Mouse (Mus musculus): ENCODE data around the gene Ezr. TPM values are rescaled to one million over a fixed set of nuclear protein-coding genes. Genes with fewer than 3 reads are reported as not detected.

The Ezr gene
- polyA plus RNA-seq, 1 experiment from 2014 or later: 43.3 TPM

- H3K27ac ChIP-seq (ENCODE audit: low read length): peak overlapping the region; percentile 89
- H3K27me3 ChIP-seq (ENCODE audit: control insufficient read depth, insufficient read depth, low read depth, low read length): no peaks in the 10 kb centered on the region
- peak overlapping the region; percentile 99 for H3K4me2 ChIP-seq (ENCODE audit: low read depth, low read length)
- peak; percentile 57 for ATAC-seq (ENCODE audit: low read depth)
- no peaks in the 10 kb centered on the region for H3K36me3 ChIP-seq (ENCODE audit: control insufficient read depth, insufficient read depth)
- H3K9ac ChIP-seq (ENCODE audit: low read depth, low read length): peak overlapping the region; percentile 90
- peak overlapping the region; percentile 89 for H3K4me3 ChIP-seq (ENCODE audit: low read depth, low read length)
- peaks cover 38% of the 10 kb centered on the region for H3K4me1 ChIP-seq (ENCODE audit: control insufficient read depth, low read depth, low read length)
- no peaks in the 10 kb centered on the region for H3K9me3 ChIP-seq (replicated peaks; ENCODE audit: control insufficient read depth, low read length)
- 1% methylated on average over 21 of the region's 21 CpGs for WGBS (ENCODE audit: insufficient replicate concordance)
These were observed 504 bp downstream of the Ezr start for GRCm38 (mm10) chr17:6782033-6782526.

DNA sequence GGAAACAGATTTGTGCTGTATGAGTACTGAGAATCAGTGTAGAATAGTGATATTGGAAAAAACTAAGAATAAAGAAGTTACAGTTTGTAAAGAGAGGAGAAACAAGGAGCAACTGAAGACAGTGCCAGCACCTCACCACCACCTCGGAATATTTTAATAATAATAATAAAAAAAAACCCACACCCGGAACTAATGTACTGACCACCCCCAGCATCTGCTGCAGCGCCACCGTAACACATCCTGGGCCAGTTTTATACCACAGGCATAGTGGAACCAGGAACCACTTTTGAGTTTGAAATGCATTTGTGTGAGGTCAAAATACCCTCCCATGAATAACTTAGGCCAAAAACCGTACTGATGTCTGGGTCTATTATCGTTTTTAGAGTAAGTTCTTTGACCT, 1.3 kb downstream of the Ezr start:
- 42% methylated on average over 6 of the region's 6 CpGs for WGBS (ENCODE audit: insufficient replicate concordance)
- no peaks in the 10 kb centered on the region for H3K27me3 ChIP-seq (ENCODE audit: control insufficient read depth, insufficient read depth, low read depth, low read length)
- peak overlapping the region; percentile 89 for H3K4me3 ChIP-seq (ENCODE audit: low read depth, low read length)
- no peaks in the 10 kb centered on the region for H3K9me3 ChIP-seq (replicated peaks; ENCODE audit: control insufficient read depth, low read length)
- H3K4me1 ChIP-seq (ENCODE audit: control insufficient read depth, low read depth, low read length): peaks cover 38% of the 10 kb centered on the region
- H3K27ac ChIP-seq (ENCODE audit: low read length): no peak overlapping the region
- H3K36me3 ChIP-seq (ENCODE audit: control insufficient read depth, insufficient read depth): no peaks in the 10 kb centered on the region
- peak overlapping the region; percentile 99 for H3K4me2 ChIP-seq (ENCODE audit: low read depth, low read length)
- H3K9ac ChIP-seq (ENCODE audit: low read depth, low read length): no peak overlapping the region; the same call in 1 of the 2 replicates
- ATAC-seq (ENCODE audit: low read depth): no peak

DNA sequence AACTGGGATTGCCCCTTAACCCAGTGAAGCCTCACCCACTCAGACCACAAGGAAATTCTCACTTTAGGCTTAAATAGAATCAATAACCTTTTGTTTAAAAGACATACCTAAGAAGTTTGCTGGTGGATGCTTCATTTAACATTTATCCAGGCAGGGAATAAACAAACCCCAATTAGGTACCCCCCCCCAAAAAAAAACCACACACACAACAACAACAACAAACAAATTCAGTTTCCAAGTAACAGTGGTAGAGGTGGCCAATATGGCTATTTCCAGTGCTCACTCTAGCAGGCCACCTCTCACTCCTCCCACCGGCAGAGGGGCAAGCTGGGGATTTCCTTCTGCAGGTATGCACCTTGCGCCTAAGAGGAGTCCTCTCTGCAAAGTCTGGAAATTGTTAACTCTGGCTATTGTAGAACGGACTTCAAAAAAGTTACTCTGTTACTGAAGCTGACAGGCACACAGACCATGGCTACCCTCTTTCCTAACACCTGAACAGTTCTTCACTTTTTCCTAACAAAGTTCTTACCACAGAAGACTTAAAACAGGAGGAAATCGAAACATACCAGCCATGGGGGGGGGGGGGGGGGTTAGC, 2.0 kb downstream of the Ezr start:
- peaks cover 38% of the 10 kb centered on the region for H3K4me1 ChIP-seq (ENCODE audit: control insufficient read depth, low read depth, low read length)
- H3K27me3 ChIP-seq (ENCODE audit: control insufficient read depth, insufficient read depth, low read depth, low read length): no peaks in the 10 kb centered on the region
- peak overlapping the region; percentile 89 for H3K4me3 ChIP-seq (ENCODE audit: low read depth, low read length)
- H3K9ac ChIP-seq (ENCODE audit: low read depth, low read length): no peak overlapping the region
- no peak overlapping the region for H3K27ac ChIP-seq (ENCODE audit: low read length)
- H3K36me3 ChIP-seq (ENCODE audit: control insufficient read depth, insufficient read depth): no peaks in the 10 kb centered on the region
- peak overlapping the region; percentile 99 for H3K4me2 ChIP-seq (ENCODE audit: low read depth, low read length)
- no peaks in the 10 kb centered on the region for H3K9me3 ChIP-seq (replicated peaks; ENCODE audit: control insufficient read depth, low read length)
- ATAC-seq (ENCODE audit: low read depth): no peak
- 59% methylated on average over 4 of the region's 4 CpGs for WGBS (ENCODE audit: insufficient replicate concordance)

- Histone ChIP-seq H3K9me3 (replicated peaks; ENCODE audit: control insufficient read depth, low read length) (no peaks in the 10 kb centered on the region), H3K4me1 (ENCODE audit: control insufficient read depth, low read depth, low read length) (peaks cover 38% of the 10 kb centered on the region), H3K27ac (ENCODE audit: low read length) (no peak overlapping the region), H3K4me2 (ENCODE audit: low read depth, low read length) (peak overlapping the region; percentile 99), H3K36me3 (ENCODE audit: control insufficient read depth, insufficient read depth) (no peaks in the 10 kb centered on the region), H3K27me3 (ENCODE audit: control insufficient read depth, insufficient read depth, low read depth, low read length) (no peaks in the 10 kb centered on the region), H3K9ac (ENCODE audit: low read depth, low read length) (peak overlapping the region; percentile 23; the same call in 1 of the 2 replicates), H3K4me3 (ENCODE audit: low read depth, low read length) (peak overlapping the region; percentile 59)
- WGBS (ENCODE audit: insufficient replicate concordance): 24% methylated on average over 7 of the region's 7 CpGs
- ATAC-seq (ENCODE audit: low read depth): no peak
These were observed 3.0 kb downstream of the Ezr start for GRCm38 (mm10) chr17:6779632-6780031.

DNA sequence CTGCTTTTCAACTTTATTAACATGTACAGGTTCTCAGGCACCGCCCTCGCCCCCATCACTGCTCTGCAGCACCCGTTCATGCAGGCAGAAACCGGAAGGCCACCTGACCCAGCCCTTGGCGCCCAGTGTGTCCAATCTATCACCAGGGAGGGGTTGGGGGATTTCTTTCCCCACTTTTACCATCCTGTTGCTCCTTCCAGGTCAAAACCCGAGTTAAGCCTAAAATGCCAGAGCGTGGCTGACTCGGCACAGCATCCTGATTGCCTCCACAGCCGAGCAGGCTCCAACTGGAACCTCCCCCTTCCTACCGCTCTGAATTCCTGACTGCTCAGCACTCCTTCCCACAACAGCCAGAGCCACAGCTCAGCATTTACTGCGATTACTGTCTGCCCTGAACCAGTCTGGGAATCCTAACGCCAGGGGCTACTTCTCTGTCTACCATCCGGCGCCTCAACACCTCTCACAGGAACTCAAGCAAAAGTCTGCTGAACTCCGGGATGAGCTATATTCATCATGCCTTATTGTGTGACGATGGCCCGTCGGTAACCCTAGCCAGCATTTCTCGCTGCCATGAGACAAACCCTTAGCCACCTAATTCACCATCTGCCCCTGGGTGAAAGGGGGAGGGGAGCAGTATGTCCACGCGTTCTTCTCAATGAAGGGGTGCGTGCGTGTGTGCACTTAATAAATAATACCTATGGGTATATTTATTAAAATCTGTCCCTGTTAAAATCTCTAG, 3.6 kb downstream of the Ezr start:
- peak overlapping the region; percentile 72 for H3K27ac ChIP-seq (ENCODE audit: low read length)

DNA sequence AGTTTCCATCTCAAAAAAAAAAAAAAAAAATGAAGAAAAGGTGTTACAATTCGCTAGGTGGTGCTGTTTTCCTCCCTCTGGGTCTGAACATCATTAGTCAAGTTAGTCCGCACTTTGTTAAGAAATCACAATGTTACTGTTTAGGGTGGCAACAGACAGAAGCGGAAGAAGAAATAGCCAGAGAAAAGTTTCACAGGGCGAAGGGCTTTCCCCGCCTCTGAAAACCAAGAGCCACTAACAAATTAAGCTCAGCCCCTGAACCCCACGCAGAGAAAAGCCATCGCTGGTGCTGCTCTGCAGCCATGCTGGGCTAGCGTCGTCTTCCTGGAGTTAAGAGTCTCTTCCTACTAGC, 4.3 kb downstream of the Ezr start:
- Histone ChIP-seq H3K9ac (ENCODE audit: low read depth, low read length) (peak overlapping the region; percentile 35; the same call in 1 of the 2 replicates), H3K4me2 (ENCODE audit: low read depth, low read length) (peak overlapping the region; percentile 99), H3K27ac (ENCODE audit: low read length) (peak overlapping the region; percentile 72), H3K36me3 (ENCODE audit: control insufficient read depth, insufficient read depth) (no peaks in the 10 kb centered on the region), H3K4me1 (ENCODE audit: control insufficient read depth, low read depth, low read length) (peaks cover 35% of the 10 kb centered on the region), H3K27me3 (ENCODE audit: control insufficient read depth, insufficient read depth, low read depth, low read length) (no peaks in the 10 kb centered on the region), H3K4me3 (ENCODE audit: low read depth, low read length) (peak overlapping the region; percentile 59), H3K9me3 (replicated peaks; ENCODE audit: control insufficient read depth, low read length) (no peaks in the 10 kb centered on the region)
- ATAC-seq (ENCODE audit: low read depth): no peak
- 4% methylated on average over 9 of the region's 9 CpGs for WGBS (ENCODE audit: insufficient replicate concordance)

More for the DNA sequence above, 3.6 kb downstream of the Ezr start:
- Histone ChIP-seq H3K9me3 (replicated peaks; ENCODE audit: control insufficient read depth, low read length) (no peaks in the 10 kb centered on the region), H3K4me3 (ENCODE audit: low read depth, low read length) (peak overlapping the region; percentile 59), H3K9ac (ENCODE audit: low read depth, low read length) (peak overlapping the region; percentile 50), H3K36me3 (ENCODE audit: control insufficient read depth, insufficient read depth) (no peaks in the 10 kb centered on the region), H3K4me1 (ENCODE audit: control insufficient read depth, low read depth, low read length) (peaks cover 38% of the 10 kb centered on the region), H3K4me2 (ENCODE audit: low read depth, low read length) (peak overlapping the region; percentile 99), H3K27me3 (ENCODE audit: control insufficient read depth, insufficient read depth, low read depth, low read length) (no peaks in the 10 kb centered on the region)
- 12% methylated on average over 23 of the region's 23 CpGs for WGBS (ENCODE audit: insufficient replicate concordance)
- ATAC-seq (ENCODE audit: low read depth): no peak

DNA sequence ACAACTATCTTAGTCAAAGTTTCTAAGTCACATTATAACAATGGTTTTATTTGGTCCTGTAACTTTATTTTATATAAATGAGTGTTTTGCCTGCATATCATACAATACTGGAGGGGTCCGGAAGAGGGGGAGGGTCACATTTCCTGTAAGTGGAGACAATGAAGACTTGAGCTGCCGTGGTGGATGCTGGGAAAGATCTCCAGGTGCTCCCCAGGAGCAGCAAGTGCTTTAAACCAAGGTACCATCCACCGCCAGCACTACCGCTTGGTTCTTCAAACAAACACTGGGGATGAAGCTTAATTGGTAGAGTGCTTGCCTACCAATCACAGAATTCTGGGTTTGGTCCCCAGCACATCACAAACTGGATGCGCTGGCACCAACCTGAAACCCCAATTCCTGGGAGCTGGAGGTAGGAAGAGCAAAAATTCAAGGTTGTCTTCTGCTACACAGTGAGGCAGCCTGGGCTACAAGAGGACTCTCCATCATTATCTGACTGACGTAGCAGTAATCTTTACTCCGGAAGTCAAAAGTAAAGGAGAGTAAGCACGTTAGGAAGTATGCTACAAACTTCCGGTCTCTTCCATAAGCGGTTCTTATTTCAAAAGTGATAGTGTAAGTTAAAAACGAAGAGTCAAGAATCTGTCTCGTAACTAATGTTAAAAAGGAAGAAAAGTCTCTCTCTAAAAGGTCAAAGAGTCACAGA, 4.8 kb downstream of the Ezr start:
- no peak for ATAC-seq (ENCODE audit: low read depth)
- Histone ChIP-seq H3K9me3 (replicated peaks; ENCODE audit: control insufficient read depth, low read length) (no peaks in the 10 kb centered on the region), H3K4me3 (ENCODE audit: low read depth, low read length) (no peak overlapping the region), H3K36me3 (ENCODE audit: control insufficient read depth, insufficient read depth) (no peaks in the 10 kb centered on the region), H3K9ac (ENCODE audit: low read depth, low read length) (no peak overlapping the region), H3K27me3 (ENCODE audit: control insufficient read depth, insufficient read depth, low read depth, low read length) (no peaks in the 10 kb centered on the region), H3K27ac (ENCODE audit: low read length) (no peak overlapping the region), H3K4me1 (ENCODE audit: control insufficient read depth, low read depth, low read length) (peaks cover 34% of the 10 kb centered on the region), H3K4me2 (ENCODE audit: low read depth, low read length) (no peak overlapping the region)
- WGBS (ENCODE audit: insufficient replicate concordance): 55% methylated on average over 12 of the region's 12 CpGs

DNA sequence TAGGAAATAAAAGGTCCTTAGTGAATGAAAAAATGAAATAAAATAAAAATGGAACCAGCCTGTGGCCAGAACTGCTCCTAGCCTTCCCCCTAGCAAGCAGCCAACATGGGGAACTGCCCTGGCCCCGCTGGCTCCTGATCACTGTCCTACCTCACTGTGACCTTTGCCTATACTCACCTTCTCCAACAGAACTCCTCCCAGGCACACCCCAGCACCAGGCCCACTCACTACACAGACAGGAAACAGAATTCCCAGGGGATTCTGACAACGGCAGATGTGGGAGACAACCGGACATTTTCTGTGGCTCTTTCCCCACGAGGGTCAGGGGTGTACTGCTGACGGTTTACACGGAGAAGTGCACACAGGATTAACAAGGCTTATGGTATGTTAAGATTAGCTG, 5.5 kb downstream of the Ezr start:
- Histone ChIP-seq H3K4me3 (ENCODE audit: low read depth, low read length) (no peak overlapping the region), H3K4me1 (ENCODE audit: control insufficient read depth, low read depth, low read length) (peaks cover 34% of the 10 kb centered on the region), H3K9ac (ENCODE audit: low read depth, low read length) (no peak overlapping the region), H3K27ac (ENCODE audit: low read length) (no peak overlapping the region), H3K4me2 (ENCODE audit: low read depth, low read length) (no peak overlapping the region), H3K9me3 (replicated peaks; ENCODE audit: control insufficient read depth, low read length) (no peaks in the 10 kb centered on the region), H3K36me3 (ENCODE audit: control insufficient read depth, insufficient read depth) (no peaks in the 10 kb centered on the region), H3K27me3 (ENCODE audit: control insufficient read depth, insufficient read depth, low read depth, low read length) (no peaks in the 10 kb centered on the region)
- WGBS (ENCODE audit: insufficient replicate concordance): 69% methylated on average over 6 of the region's 6 CpGs
- ATAC-seq (ENCODE audit: low read depth): no peak

DNA sequence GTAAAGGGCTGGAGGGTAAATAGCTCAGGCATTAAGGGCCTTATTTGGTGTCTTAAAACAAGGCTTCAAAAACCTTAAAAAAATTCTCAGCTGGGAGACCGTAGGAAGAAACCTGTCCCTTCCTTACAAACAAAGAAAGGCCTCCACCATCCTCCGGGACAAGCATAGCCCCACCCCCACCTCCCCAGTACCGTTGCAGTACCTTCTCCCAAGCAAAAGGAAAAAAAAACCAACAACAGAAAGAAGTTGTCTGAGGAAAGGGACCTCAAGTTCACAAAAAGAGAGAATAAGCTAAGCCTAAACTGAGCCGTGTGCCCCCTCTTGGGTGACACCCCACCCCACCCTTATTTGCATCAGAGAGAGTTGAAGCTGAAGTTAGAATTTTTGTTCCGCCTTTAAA, 6.0 kb downstream of the Ezr start:
- H3K4me1 ChIP-seq (ENCODE audit: control insufficient read depth, low read depth, low read length): peaks cover 34% of the 10 kb centered on the region
- H3K36me3 ChIP-seq (ENCODE audit: control insufficient read depth, insufficient read depth): no peaks in the 10 kb centered on the region
- no peaks in the 10 kb centered on the region for H3K27me3 ChIP-seq (ENCODE audit: control insufficient read depth, insufficient read depth, low read depth, low read length)
- H3K4me2 ChIP-seq (ENCODE audit: low read depth, low read length): no peak overlapping the region
- ATAC-seq (ENCODE audit: low read depth): no peak
- H3K9ac ChIP-seq (ENCODE audit: low read depth, low read length): no peak overlapping the region
- no peak overlapping the region for H3K27ac ChIP-seq (ENCODE audit: low read length)
- no peak overlapping the region for H3K4me3 ChIP-seq (ENCODE audit: low read depth, low read length)
- H3K9me3 ChIP-seq (replicated peaks; ENCODE audit: control insufficient read depth, low read length): no peaks in the 10 kb centered on the region
- 72% methylated on average over 5 of the region's 5 CpGs for WGBS (ENCODE audit: insufficient replicate concordance)

Measured in liver, embryonic 16.5 days (tissue).